Mouse (Mus musculus) embryonic fibroblast, embryonic 13.5 days (primary cell): Measurements from ENCODE around the gene Tst.

Experiments
- CTCF ChIP-seq: IDR thresholded peaks from 2 replicates; pipeline ENCODE4 v1.5.1; 2011; ENCODE audit warnings: mild to moderate bottlenecking, control low read depth, low read length, moderate library complexity, borderline replicate concordance; ENCODE audit not compliant: insufficient read depth
- POLR2A ChIP-seq: IDR thresholded peaks from 2 replicates; pipeline ENCODE4 v1.6.1; 2011; ENCODE audit warnings: low read depth, mild to moderate bottlenecking, control low read depth, low read length, moderate library complexity

DNA sequence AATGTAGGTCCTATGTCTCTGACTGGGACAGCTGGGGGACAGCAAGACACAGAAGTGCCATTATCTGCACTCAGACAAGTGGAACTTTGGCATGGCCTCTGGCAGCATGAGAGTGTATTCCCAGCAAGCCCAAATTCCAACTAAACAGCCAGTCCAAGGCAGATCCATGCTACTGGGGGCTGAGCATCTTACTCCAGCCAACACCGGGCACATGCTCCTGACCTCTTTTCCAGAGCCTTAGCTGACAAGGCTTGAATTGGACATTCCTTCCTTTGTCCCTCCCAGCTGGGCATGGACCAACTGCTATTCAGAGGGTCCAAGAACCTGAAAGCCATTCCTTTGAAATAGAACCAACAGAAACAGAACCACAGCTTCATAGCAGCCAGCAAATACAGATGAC is 36.1 kb downstream of the Tst start:
- TF ChIP-seq CTCF: no peak
- no peak for TF ChIP-seq POLR2A
